Mouse (Mus musculus) limb, embryonic 11.5 days (tissue): ENCODE data around the gene Tax1bp3. TPM values are rescaled to one million over a fixed set of nuclear protein-coding genes. Genes with fewer than 3 reads are reported as not detected.

Experiments used
- ATAC-seq: fragments of 200-750 bp; cut with Nextera tagmentation; 2 replicates; pipeline ENCODE4 v1.8.0; 2017; ENCODE audit warnings: low read depth; ENCODE audit not compliant: insufficient number of reproducible peaks, low FRiP score, low TSS enrichment
- DNase-seq: peaks from one replicate; pipeline ENCODE4 v3.0.0-alpha.2; 2015; ENCODE audit warnings: low spot score
- H3K27ac ChIP-seq: fragments of 300-500 bp; sonication (generic); replicated peaks from 2 replicates; pipeline ENCODE4 v1.5.1; 2014; ENCODE audit warnings: low read depth, mild to moderate bottlenecking, low read length
- H3K27me3 ChIP-seq: fragments of 300-500 bp; sonication (generic); 2 replicates; pipeline ENCODE4 v1.6.1; 2014; ENCODE audit warnings: mild to moderate bottlenecking, low read length, mixed read lengths; ENCODE audit not compliant: control insufficient read depth, insufficient read depth
- H3K36me3 ChIP-seq: fragments of 300-500 bp; sonication (generic); 2 replicates; pipeline ENCODE4 v1.6.1; 2014; ENCODE audit warnings: mild to moderate bottlenecking, low read length, moderate library complexity, mixed read lengths; ENCODE audit not compliant: control insufficient read depth, insufficient read depth
- H3K4me1 ChIP-seq: fragments of 300-500 bp; sonication (generic); 2 replicates; pipeline ENCODE4 v1.6.1; 2014; ENCODE audit warnings: low read length, mixed read lengths; ENCODE audit not compliant: control insufficient read depth, insufficient read depth
- H3K4me2 ChIP-seq: fragments of 300-500 bp; sonication (generic); 2 replicates; pipeline ENCODE4 v1.6.1; 2014; ENCODE audit warnings: low read depth, mild to moderate bottlenecking, moderate library complexity; ENCODE audit not compliant: severe bottlenecking
- H3K4me3 ChIP-seq: fragments of 300-500 bp; sonication (generic); 2 replicates; pipeline ENCODE4 v1.5.1; 2014; ENCODE audit warnings: low read depth, low read length
- H3K9ac ChIP-seq: fragments of 300-500 bp; sonication (generic); 2 replicates; pipeline ENCODE4 v1.6.1; 2014; ENCODE audit warnings: mild to moderate bottlenecking, low read length
- H3K9me3 ChIP-seq: fragments of 300-500 bp; sonication (generic); 2 replicates; pipeline ENCODE4 v1.6.1; 2016; ENCODE audit warnings: low read length; ENCODE audit not compliant: control insufficient read depth
- WGBS: fragments of 180-500 bp; shearing (Covaris S2); extraction: QIAGEN DNeasy Blood & Tissue Kit; methylation state at CpG from one replicate; pipeline ENCODE4 v1.1.7; 2014; 5-methylcytosine and 5-hydroxymethylcytosine counted together
- polyA plus RNA-seq: library from polyadenylated mRNA; unstranded; fragments of >200 nt; fragmentation: Nextera tagmentation; extraction: Ambion mirVana; gene quantifications from 2 replicates; pipeline ENCODE4 v1.2.1, GENCODE M21; 2014

Tax1bp3 gene
- polyA plus RNA-seq, 1 experiment from 2014 or later = 220 TPM

- no peak overlapping the region for H3K27ac ChIP-seq
- no peak for DNase-seq
- no peak overlapping the region for H3K9ac ChIP-seq
- no peaks in the 10 kb centered on the region for H3K36me3 ChIP-seq
- no peaks in the 10 kb centered on the region for H3K9me3 ChIP-seq
- H3K4me2 ChIP-seq = no peak overlapping the region
- H3K4me3 ChIP-seq = no peak overlapping the region
- H3K27me3 ChIP-seq = no peaks in the 10 kb centered on the region
- 85% methylated on average over 8 of the region's 8 CpGs for WGBS
- H3K4me1 ChIP-seq = no peaks in the 10 kb centered on the region
- peak; percentile 32; the same call in 1 of the 2 replicates for ATAC-seq
Observed at GRCm38 (mm10) chr11:73168071-73168470, 8.8 kb upstream of the Tax1bp3 start.

- ATAC-seq (no peak), DNase-seq (no peak)
- Histone ChIP-seq H3K27ac (no peak overlapping the region), H3K9me3 (no peaks in the 10 kb centered on the region), H3K36me3 (no peaks in the 10 kb centered on the region), H3K4me2 (no peak overlapping the region), H3K9ac (no peak overlapping the region), H3K4me3 (no peak overlapping the region), H3K27me3 (no peaks in the 10 kb centered on the region), H3K4me1 (no peaks in the 10 kb centered on the region)
- WGBS = 75% methylated on average over 6 of the region's 6 CpGs
Observed at GRCm38 (mm10) chr11:73168576-73168975, 8.3 kb upstream of the Tax1bp3 start.

DNA sequence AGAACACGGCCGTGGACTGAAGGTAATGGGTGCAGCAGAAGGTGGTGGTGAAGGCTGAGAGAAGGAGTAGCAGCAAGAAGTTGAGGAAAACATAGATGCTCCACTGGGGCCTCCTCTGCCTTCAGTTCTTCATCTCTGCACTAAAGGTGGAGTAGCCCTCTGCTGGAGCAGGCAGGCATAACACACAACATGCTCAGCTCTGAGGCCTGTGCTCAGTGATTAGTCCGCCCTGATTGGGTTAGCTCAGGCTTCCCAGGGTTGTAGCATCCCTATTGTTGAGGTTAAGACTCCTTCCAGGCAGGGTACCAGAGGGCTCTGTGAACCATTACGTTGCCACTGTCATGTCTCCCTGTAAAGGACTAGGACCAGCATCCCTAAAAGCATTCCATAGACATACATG, 7.7 kb upstream of the Tax1bp3 start:
- Histone ChIP-seq H3K9ac (no peak overlapping the region), H3K27ac (no peak overlapping the region), H3K27me3 (no peaks in the 10 kb centered on the region), H3K9me3 (no peaks in the 10 kb centered on the region), H3K4me2 (no peak overlapping the region), H3K4me3 (no peak overlapping the region), H3K36me3 (no peaks in the 10 kb centered on the region; the same call in 1 of the 2 replicates), H3K4me1 (no peaks in the 10 kb centered on the region)
- no peak for ATAC-seq
- peak; percentile 68 for DNase-seq
- WGBS = 45% methylated on average over 4 of the region's 4 CpGs

DNA sequence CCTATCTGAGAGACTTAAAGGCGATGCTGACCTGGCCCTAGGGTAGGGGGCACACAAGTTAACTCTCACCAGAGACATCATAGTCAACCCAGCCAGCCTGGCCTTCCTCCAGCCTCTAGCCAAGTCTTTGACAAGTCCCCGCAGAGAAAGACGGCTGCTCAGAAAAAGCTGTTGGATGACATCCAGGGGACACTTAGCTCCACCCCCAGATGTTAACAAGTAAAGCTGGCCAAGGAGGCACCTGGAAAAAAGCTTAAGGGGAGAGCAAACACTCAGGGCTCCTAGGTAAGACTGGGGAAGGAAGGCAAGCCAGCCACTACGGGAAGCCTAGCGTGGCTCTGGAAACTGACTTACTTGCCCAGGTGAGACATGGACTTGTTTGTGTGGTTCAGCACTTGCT, 4.7 kb upstream of the Tax1bp3 start:
- ATAC-seq = no peak
- H3K36me3 ChIP-seq = peaks cover 2% of the 10 kb centered on the region; the same call in 1 of the 2 replicates
- 76% methylated on average over 5 of the region's 5 CpGs for WGBS

DNA sequence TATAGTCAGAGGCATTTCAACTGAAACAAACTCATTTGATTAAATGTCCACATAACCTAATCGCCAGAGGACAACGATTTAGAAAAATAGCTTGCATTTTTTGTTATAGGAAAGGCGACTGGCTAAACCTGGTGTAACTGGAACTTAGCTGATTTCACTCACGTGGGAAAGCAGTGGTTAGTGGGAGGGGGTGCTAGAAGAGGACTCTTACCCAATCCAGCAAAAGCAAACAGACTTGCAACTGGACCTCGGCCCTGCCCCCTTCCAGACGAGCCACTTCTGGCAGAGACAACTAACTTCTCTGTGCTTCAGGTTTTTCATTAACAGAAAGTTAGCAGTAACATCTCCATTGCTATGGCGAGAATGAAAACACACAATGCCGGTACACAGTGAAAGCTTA, 1.3 kb upstream of the Tax1bp3 start:
- DNase-seq = no peak
- ATAC-seq = no peak
- Histone ChIP-seq H3K27me3 (no peaks in the 10 kb centered on the region), H3K9me3 (no peaks in the 10 kb centered on the region), H3K36me3 (peaks cover 2% of the 10 kb centered on the region; the same call in 1 of the 2 replicates), H3K4me3 (peak overlapping the region; percentile 96), H3K27ac (no peak overlapping the region), H3K4me2 (peak overlapping the region; percentile 68), H3K4me1 (peaks cover 11% of the 10 kb centered on the region), H3K9ac (peak overlapping the region; percentile 89; the same call in 1 of the 2 replicates)
- WGBS = 47% methylated on average over 8 of the region's 8 CpGs

More for the DNA sequence above, 4.7 kb upstream of the Tax1bp3 start:
- DNase-seq = no peak
- H3K4me3 ChIP-seq = no peak overlapping the region
- no peak overlapping the region for H3K9ac ChIP-seq
- no peaks in the 10 kb centered on the region for H3K27me3 ChIP-seq
- no peak overlapping the region for H3K4me2 ChIP-seq
- no peak overlapping the region for H3K27ac ChIP-seq
- H3K9me3 ChIP-seq = no peaks in the 10 kb centered on the region
- peaks cover 8% of the 10 kb centered on the region for H3K4me1 ChIP-seq

- DNase-seq (no peak), ATAC-seq (no peak)
- WGBS = 1% methylated on average over 15 of the region's 15 CpGs
Observed at GRCm38 (mm10) chr11:73176186-73176585, 697 bp upstream of the Tax1bp3 start.

DNA sequence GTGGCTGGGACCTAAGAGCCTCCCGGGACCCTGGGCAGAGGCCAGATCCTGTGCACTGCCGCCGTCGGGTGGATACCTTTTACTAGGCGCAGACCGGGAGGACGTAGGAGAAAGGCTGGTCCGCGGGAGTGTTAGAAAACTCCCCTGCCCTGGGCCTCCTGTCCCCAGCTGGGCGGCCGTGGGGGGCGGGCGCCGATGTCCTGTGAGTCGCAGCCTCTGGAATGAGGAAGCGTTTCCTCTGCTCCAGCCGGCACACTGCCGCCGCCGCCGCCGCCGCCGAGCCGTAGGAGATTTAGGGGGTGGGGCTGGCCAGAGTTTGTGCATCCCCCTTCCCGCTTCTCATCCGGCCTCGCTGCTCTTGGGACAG, 609 bp downstream of the Tax1bp3 start:
- 0% methylated on average over 26 of the region's 28 CpGs for WGBS
- H3K9me3 ChIP-seq = no peaks in the 10 kb centered on the region

More at GRCm38 (mm10) chr11:73176186-73176585, 697 bp upstream of the Tax1bp3 start:
- Histone ChIP-seq H3K36me3 (peaks cover 2% of the 10 kb centered on the region; the same call in 1 of the 2 replicates), H3K9ac (peak overlapping the region; percentile 89), H3K9me3 (no peaks in the 10 kb centered on the region), H3K4me2 (peak overlapping the region; percentile 68), H3K27me3 (no peaks in the 10 kb centered on the region), H3K4me1 (peaks cover 11% of the 10 kb centered on the region), H3K4me3 (peak overlapping the region; percentile 96), H3K27ac (no peak overlapping the region)

GRCm38 (mm10) chr11:73177895-73178294, 1.0 kb downstream of the Tax1bp3 start:
- DNase-seq (no peak), ATAC-seq (no peak)
- H3K4me3 ChIP-seq = peak overlapping the region; percentile 96
- peak overlapping the region; percentile 89 for H3K9ac ChIP-seq
- no peaks in the 10 kb centered on the region for H3K9me3 ChIP-seq
- 7% methylated on average over 2 of the region's 2 CpGs for WGBS
- peak overlapping the region; percentile 69 for H3K4me2 ChIP-seq
- peak overlapping the region; percentile 81 for H3K27ac ChIP-seq
- peaks cover 2% of the 10 kb centered on the region; the same call in 1 of the 2 replicates for H3K36me3 ChIP-seq
- H3K27me3 ChIP-seq = no peaks in the 10 kb centered on the region
- peaks cover 11% of the 10 kb centered on the region for H3K4me1 ChIP-seq

More for the DNA sequence above, 609 bp downstream of the Tax1bp3 start:
- DNase-seq (peak; percentile 86), ATAC-seq (peak; percentile 67)
- Histone ChIP-seq H3K4me3 (peak overlapping the region; percentile 96), H3K36me3 (peaks cover 2% of the 10 kb centered on the region; the same call in 1 of the 2 replicates), H3K4me1 (peaks cover 11% of the 10 kb centered on the region), H3K4me2 (peak overlapping the region; percentile 69), H3K27ac (peak overlapping the region; percentile 81), H3K27me3 (no peaks in the 10 kb centered on the region), H3K9ac (peak overlapping the region; percentile 89)
